Mouse (Mus musculus): ENCODE results near the gene Ccl17.
"Not testable (repeated sequence)": the region's sequence is repeated elsewhere in the genome, so short reads cannot be mapped to it uniquely, and the experiment has no call there.

- TF ChIP-seq CTCF (conservative IDR thresholded peaks at IDR 0.05; ENCODE audit: insufficient read depth, insufficient read length, low read depth, low read length); POLR2A (IDR thresholded peaks at IDR 0.05; ENCODE audit: low read depth, low read length): not testable (repeated sequence)
These were observed 23.7 kb downstream of the Ccl17 start for GRCm38 (mm10) chr8:94833901-94834405.

Measured in kidney, adult 2 months (tissue).